Mouse (Mus musculus) cerebellum, postnatal 14 days (tissue): ENCODE data around the gene Cst8.
"Not testable (repeated sequence)": the region's sequence is repeated elsewhere in the genome, so short reads cannot be mapped to it uniquely, and the experiment has no call there.

ENCODE experiments used
- DNase-seq, 2 experiments: peaks; one replicate each; pipeline ENCODE4 v3.0.0; 2021; ENCODE audit warnings: mixed read lengths in 2 of 2

Cst8 gene

GRCm38 (mm10) chr2:148798485-148798884 is at the start of gene Cst8:
TSS of gene Cst8 (plus strand) at chr2:148798785.
- no peak for DNase-seq

GRCm38 (mm10) chr2:148750058-148750457 is 48.5 kb upstream of the Cst8 start, which contains the start of gene Cstl1:
TSS of gene Cstl1 (plus strand) at chr2:148750358.
- no peak for DNase-seq

- peak; percentile 86 to 89 for DNase-seq
These were observed 46.4 kb upstream of the Cst8 start for GRCm38 (mm10) chr2:148751893-148752813.

GRCm38 (mm10) chr2:148754310-148754846 is 44.2 kb upstream of the Cst8 start:
- DNase-seq: no peak

GRCm38 (mm10) chr2:148763648-148764388 is 34.8 kb upstream of the Cst8 start:
- no peak for DNase-seq

- DNase-seq: not testable (repeated sequence)
These were observed 27.2 kb upstream of the Cst8 start, which contains the start of gene Cst11 for GRCm38 (mm10) chr2:148771397-148771796. TSS of gene Cst11 (minus strand) at chr2:148771497.

- no peak for DNase-seq
These were observed 16.9 kb upstream of the Cst8 start, which contains the start of gene 8030411F24Rik for GRCm38 (mm10) chr2:148781709-148782108. TSS of gene 8030411F24Rik (plus strand) at chr2:148782009.

GRCm38 (mm10) chr2:148789142-148789541 is 9.4 kb upstream of the Cst8 start, which contains the start of gene Cst12:
TSS of gene Cst12 (plus strand) at chr2:148789361.
- no peak for DNase-seq

- peak; percentile 82 to 83 for DNase-seq
These were observed 2.9 kb downstream of the Cst8 start for GRCm38 (mm10) chr2:148801491-148801921.

- no peak for DNase-seq
These were observed 8.1 kb downstream of the Cst8 start for GRCm38 (mm10) chr2:148806696-148807095.

- DNase-seq: no peak
These were observed 21.3 kb downstream of the Cst8 start, which contains the start of gene Cst13 for GRCm38 (mm10) chr2:148819909-148820308. TSS of gene Cst13 (plus strand) at chr2:148820081.

- DNase-seq: no peak
These were observed 27.4 kb downstream of the Cst8 start for GRCm38 (mm10) chr2:148825986-148826385.

- DNase-seq: no peak
These were observed 36.3 kb downstream of the Cst8 start, which contains the start of gene Cst9 for GRCm38 (mm10) chr2:148834912-148835311. TSS of gene Cst9 (plus strand) at chr2:148835147.

- no peak for DNase-seq
These were observed 39.6 kb downstream of the Cst8 start for GRCm38 (mm10) chr2:148838075-148838777.

- DNase-seq: no peak
These were observed 40.6 kb downstream of the Cst8 start for GRCm38 (mm10) chr2:148839224-148839623.

- DNase-seq: peak; percentile 88
These were observed 52.7 kb downstream of the Cst8 start for GRCm38 (mm10) chr2:148851116-148851906.
